Mouse (Mus musculus): ENCODE results near the gene Xpa. TPM values are rescaled to one million over a fixed set of nuclear protein-coding genes. Genes with fewer than 3 reads are reported as not detected.

Xpa gene
- polyA plus RNA-seq, 1 experiment = 20.1 TPM

DNA sequence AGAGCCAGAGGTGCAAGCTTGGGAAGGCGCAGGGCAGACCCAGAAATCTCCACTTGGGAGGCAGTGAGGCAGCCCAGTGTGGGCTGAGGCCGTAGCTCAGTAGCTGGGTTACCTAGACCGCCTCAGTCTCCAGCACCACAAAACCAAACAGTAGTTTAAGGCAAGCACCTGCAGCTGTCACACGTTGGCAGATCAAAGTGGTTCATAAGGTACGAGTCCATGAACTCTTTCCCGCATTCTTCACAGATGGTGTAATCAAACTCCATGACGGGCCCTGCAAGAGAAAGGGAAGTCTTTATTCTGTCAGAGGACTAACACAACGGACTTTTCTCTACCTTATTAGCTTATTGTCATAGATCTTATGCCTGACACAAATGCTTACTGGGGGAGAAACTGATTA lies 10.7 kb downstream of the Xpa start:
- H3K9me3 ChIP-seq (replicated peaks; ENCODE audit: control insufficient read depth, insufficient read depth, low read length, poor library complexity, severe bottlenecking) = no peaks in the 10 kb centered on the region
- H3K36me3 ChIP-seq (ENCODE audit: control insufficient read depth, insufficient read depth, low read length, poor library complexity, severe bottlenecking) = peaks cover 10% of the 10 kb centered on the region
- no peaks in the 10 kb centered on the region for H3K27me3 ChIP-seq (ENCODE audit: control insufficient read depth, insufficient read depth, low read length, poor library complexity, severe bottlenecking)
- H3K27ac ChIP-seq (ENCODE audit: insufficient read depth, low read length) = no peak overlapping the region
- no peak overlapping the region for H3K4me3 ChIP-seq (ENCODE audit: low read depth, low read length)
- peaks cover 2% of the 10 kb centered on the region for H3K4me1 ChIP-seq (ENCODE audit: control insufficient read depth, insufficient read depth, low read length)
- TF ChIP-seq POLR2A (IDR thresholded peaks at IDR 0.05; ENCODE audit: insufficient read depth, low read length) (no peak), EP300 (IDR thresholded peaks at IDR 0.05; ENCODE audit: insufficient read depth, low read depth, low read length) (no peak), CTCF (IDR thresholded peaks at IDR 0.05; ENCODE audit: low read depth, low read length) (no peak)
- H3K9ac ChIP-seq (ENCODE audit: low read depth, poor library complexity, severe bottlenecking) = no peak overlapping the region

- H3K9ac ChIP-seq (ENCODE audit: low read depth, poor library complexity, severe bottlenecking) = no peak overlapping the region
Measured at GRCm38 (mm10) chr4:46182181-46182580, 13.9 kb downstream of the Xpa start.

GRCm38 (mm10) chr4:46181168-46181567 lies 14.9 kb downstream of the Xpa start:
- Histone ChIP-seq H3K9me3 (replicated peaks; ENCODE audit: control insufficient read depth, insufficient read depth, low read length, poor library complexity, severe bottlenecking) (no peaks in the 10 kb centered on the region), H3K36me3 (ENCODE audit: control insufficient read depth, insufficient read depth, low read length, poor library complexity, severe bottlenecking) (peaks cover 10% of the 10 kb centered on the region), H3K4me1 (ENCODE audit: control insufficient read depth, insufficient read depth, low read length) (peaks cover 2% of the 10 kb centered on the region), H3K4me3 (ENCODE audit: low read depth, low read length) (no peak overlapping the region), H3K27ac (ENCODE audit: insufficient read depth, low read length) (no peak overlapping the region), H3K9ac (ENCODE audit: low read depth, poor library complexity, severe bottlenecking) (no peak overlapping the region), H3K27me3 (ENCODE audit: control insufficient read depth, insufficient read depth, low read length, poor library complexity, severe bottlenecking) (no peaks in the 10 kb centered on the region)
- no peak for TF ChIP-seq CTCF (IDR thresholded peaks at IDR 0.05; ENCODE audit: low read depth, low read length)
- no peak for TF ChIP-seq POLR2A (IDR thresholded peaks at IDR 0.05; ENCODE audit: insufficient read depth, low read length)
- TF ChIP-seq EP300 (IDR thresholded peaks at IDR 0.05; ENCODE audit: insufficient read depth, low read depth, low read length) = no peak

More at GRCm38 (mm10) chr4:46182181-46182580, 13.9 kb downstream of the Xpa start:
- TF ChIP-seq POLR2A (IDR thresholded peaks at IDR 0.05; ENCODE audit: insufficient read depth, low read length) = no peak
- TF ChIP-seq EP300 (IDR thresholded peaks at IDR 0.05; ENCODE audit: insufficient read depth, low read depth, low read length) = no peak
- Histone ChIP-seq H3K9me3 (replicated peaks; ENCODE audit: control insufficient read depth, insufficient read depth, low read length, poor library complexity, severe bottlenecking) (no peaks in the 10 kb centered on the region), H3K36me3 (ENCODE audit: control insufficient read depth, insufficient read depth, low read length, poor library complexity, severe bottlenecking) (peaks cover 10% of the 10 kb centered on the region), H3K27me3 (ENCODE audit: control insufficient read depth, insufficient read depth, low read length, poor library complexity, severe bottlenecking) (no peaks in the 10 kb centered on the region), H3K27ac (ENCODE audit: insufficient read depth, low read length) (no peak overlapping the region), H3K4me3 (ENCODE audit: low read depth, low read length) (no peak overlapping the region), H3K4me1 (ENCODE audit: control insufficient read depth, insufficient read depth, low read length) (peaks cover 2% of the 10 kb centered on the region)

DNA sequence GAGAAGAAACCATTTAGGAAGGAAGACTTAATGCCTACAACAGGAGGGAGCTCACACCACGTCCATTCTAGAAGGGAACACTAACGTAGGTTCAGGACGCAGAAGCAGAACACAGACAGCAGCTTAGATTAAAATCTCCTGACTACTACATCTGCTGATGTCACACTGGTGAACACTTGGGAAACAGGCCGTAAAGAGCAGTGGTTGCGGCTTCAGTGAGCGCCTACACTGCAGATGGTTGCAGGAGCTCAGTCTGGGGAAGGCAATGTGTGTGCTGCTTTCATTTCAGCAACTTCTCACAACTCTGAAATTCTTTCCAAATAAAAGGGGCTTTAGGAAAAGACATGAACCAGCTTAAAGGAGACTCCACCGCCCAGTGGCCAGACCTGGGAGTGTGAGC lies 18.6 kb downstream of the Xpa start:
- Histone ChIP-seq H3K4me3 (ENCODE audit: low read depth, low read length) (no peak overlapping the region), H3K9me3 (replicated peaks; ENCODE audit: control insufficient read depth, insufficient read depth, low read length, poor library complexity, severe bottlenecking) (no peaks in the 10 kb centered on the region), H3K9ac (ENCODE audit: low read depth, poor library complexity, severe bottlenecking) (no peak overlapping the region), H3K27me3 (ENCODE audit: control insufficient read depth, insufficient read depth, low read length, poor library complexity, severe bottlenecking) (no peaks in the 10 kb centered on the region), H3K27ac (ENCODE audit: insufficient read depth, low read length) (no peak overlapping the region), H3K4me1 (ENCODE audit: control insufficient read depth, insufficient read depth, low read length) (no peaks in the 10 kb centered on the region), H3K36me3 (ENCODE audit: control insufficient read depth, insufficient read depth, low read length, poor library complexity, severe bottlenecking) (peaks cover 14% of the 10 kb centered on the region)
- TF ChIP-seq CTCF (IDR thresholded peaks at IDR 0.05; ENCODE audit: low read depth, low read length) (no peak), EP300 (IDR thresholded peaks at IDR 0.05; ENCODE audit: insufficient read depth, low read depth, low read length) (no peak), POLR2A (IDR thresholded peaks at IDR 0.05; ENCODE audit: insufficient read depth, low read length) (no peak)

- Histone ChIP-seq H3K27me3 (ENCODE audit: control insufficient read depth, insufficient read depth, low read length, poor library complexity, severe bottlenecking) (no peaks in the 10 kb centered on the region), H3K27ac (ENCODE audit: insufficient read depth, low read length) (no peak overlapping the region), H3K36me3 (ENCODE audit: control insufficient read depth, insufficient read depth, low read length, poor library complexity, severe bottlenecking) (peaks cover 16% of the 10 kb centered on the region), H3K4me1 (ENCODE audit: control insufficient read depth, insufficient read depth, low read length) (no peaks in the 10 kb centered on the region), H3K4me3 (ENCODE audit: low read depth, low read length) (no peak overlapping the region), H3K9ac (ENCODE audit: low read depth, poor library complexity, severe bottlenecking) (no peak overlapping the region), H3K9me3 (replicated peaks; ENCODE audit: control insufficient read depth, insufficient read depth, low read length, poor library complexity, severe bottlenecking) (no peaks in the 10 kb centered on the region)
- TF ChIP-seq CTCF (IDR thresholded peaks at IDR 0.05; ENCODE audit: low read depth, low read length) (no peak), EP300 (IDR thresholded peaks at IDR 0.05; ENCODE audit: insufficient read depth, low read depth, low read length) (no peak), POLR2A (IDR thresholded peaks at IDR 0.05; ENCODE audit: insufficient read depth, low read length) (no peak)
Measured at GRCm38 (mm10) chr4:46177018-46177417, 19.1 kb downstream of the Xpa start.

GRCm38 (mm10) chr4:46176313-46176712 lies 19.8 kb downstream of the Xpa start:
- H3K36me3 ChIP-seq (ENCODE audit: control insufficient read depth, insufficient read depth, low read length, poor library complexity, severe bottlenecking) = peaks cover 20% of the 10 kb centered on the region
- no peaks in the 10 kb centered on the region for H3K27me3 ChIP-seq (ENCODE audit: control insufficient read depth, insufficient read depth, low read length, poor library complexity, severe bottlenecking)
- H3K4me3 ChIP-seq (ENCODE audit: low read depth, low read length) = no peak overlapping the region
- TF ChIP-seq EP300 (IDR thresholded peaks at IDR 0.05; ENCODE audit: insufficient read depth, low read depth, low read length) = no peak
- TF ChIP-seq CTCF (IDR thresholded peaks at IDR 0.05; ENCODE audit: low read depth, low read length) = peak; percentile 52
- no peaks in the 10 kb centered on the region for H3K9me3 ChIP-seq (replicated peaks; ENCODE audit: control insufficient read depth, insufficient read depth, low read length, poor library complexity, severe bottlenecking)
- H3K9ac ChIP-seq (ENCODE audit: low read depth, poor library complexity, severe bottlenecking) = no peak overlapping the region
- no peaks in the 10 kb centered on the region for H3K4me1 ChIP-seq (ENCODE audit: control insufficient read depth, insufficient read depth, low read length)
- no peak overlapping the region for H3K27ac ChIP-seq (ENCODE audit: insufficient read depth, low read length)
